Mouse (Mus musculus) spleen, adult 2 months (tissue): Measurements from ENCODE around the gene Rbm38. TPM values are rescaled to one million over a fixed set of nuclear protein-coding genes. Genes with fewer than 3 reads are reported as not detected.

Experiments
- DNase-seq, 2 experiments: peaks; one replicate each; pipeline versions ENCODE4 v3.0.0 to v3.0.0-alpha.2; 2012 to 2021; ENCODE audit warnings: low spot score in 2 of 2, low read depth in 1 of 2
- H3K27ac ChIP-seq: fragments of 200-500 bp; 2 replicates; pipeline ENCODE4 v1.5.1; 2012; ENCODE audit warnings: low read length, inconsistent platforms; ENCODE audit not compliant: insufficient read depth
- H3K27me3 ChIP-seq: fragments of 200-500 bp; 2 replicates; pipeline ENCODE4 v1.6.1; 2012; ENCODE audit warnings: mild to moderate bottlenecking, moderate library complexity, low read length, inconsistent platforms; ENCODE audit not compliant: control insufficient read depth, insufficient read depth
- H3K36me3 ChIP-seq: fragments of 200-500 bp; 2 replicates; pipeline ENCODE4 v1.6.1; 2012; ENCODE audit warnings: mild to moderate bottlenecking, low read length, inconsistent platforms; ENCODE audit not compliant: control insufficient read depth, insufficient read depth
- H3K4me1 ChIP-seq: fragments of 200-500 bp; 2 replicates; pipeline ENCODE4 v1.6.1; 2011; ENCODE audit warnings: inconsistent platforms; ENCODE audit not compliant: control insufficient read depth, insufficient read depth, insufficient read length
- H3K4me3 ChIP-seq: fragments of 200-500 bp; 2 replicates; pipeline ENCODE4 v1.5.1; 2011; ENCODE audit warnings: mild to moderate bottlenecking, inconsistent platforms; ENCODE audit not compliant: insufficient read depth, insufficient read length; ENCODE audit errors: extremely low read depth
- CTCF ChIP-seq: fragments of 200-500 bp; IDR thresholded peaks from 2 replicates; pipeline ENCODE4 v1.5.1; 2011; ENCODE audit warnings: mild to moderate bottlenecking, inconsistent platforms; ENCODE audit not compliant: insufficient read depth, insufficient read length, insufficient replicate concordance; ENCODE audit errors: extremely low read depth
- POLR2A ChIP-seq: fragments of 200-500 bp; IDR thresholded peaks from 2 replicates; pipeline ENCODE4 v1.6.1; 2011; ENCODE audit warnings: low read depth, low read length, inconsistent platforms
- WGBS: fragments of 180-500 bp; shearing (Covaris S2); methylation state at CpG from one replicate; pipeline ENCODE4 v1.1.7; 2018; 5-methylcytosine and 5-hydroxymethylcytosine counted together
- polyA plus RNA-seq: library from polyadenylated mRNA; depleted of rRNA; stranded (reverse); fragments of >200 nt; gene quantifications from 2 replicates; pipeline ENCODE4 v1.2.3, GENCODE M21; 2012

Gene Rbm38
- polyA plus RNA-seq, 1 experiment, result 724 TPM

- Histone ChIP-seq H3K36me3 (peaks cover 59% of the 10 kb centered on the region), H3K4me1 (no peaks in the 10 kb centered on the region), H3K4me3 (no peak overlapping the region), H3K27ac (no peak overlapping the region), H3K27me3 (no peaks in the 10 kb centered on the region)
- DNase-seq, result no peak
- TF ChIP-seq CTCF (no peak), POLR2A (no peak)
- WGBS, result 97% methylated on average over 8 of the region's 8 CpGs
Observed at GRCm38 (mm10) chr2:173011440-173011839, 8.9 kb upstream of the Rbm38 start.

- H3K27ac ChIP-seq, result no peak overlapping the region
- H3K4me3 ChIP-seq, result no peak overlapping the region
- 79% methylated on average over 7 of the region's 7 CpGs for WGBS
- H3K4me1 ChIP-seq, result peaks cover 16% of the 10 kb centered on the region; the same call in 1 of the 2 replicates
- TF ChIP-seq CTCF (no peak), POLR2A (no peak)
- no peaks in the 10 kb centered on the region for H3K27me3 ChIP-seq
- no peak for DNase-seq
- peaks cover 34% of the 10 kb centered on the region for H3K36me3 ChIP-seq
Observed at GRCm38 (mm10) chr2:173014741-173015287, 5.5 kb upstream of the Rbm38 start.

- Histone ChIP-seq H3K36me3 (peaks cover 13% of the 10 kb centered on the region), H3K27ac (peak overlapping the region; percentile 56)
Observed at GRCm38 (mm10) chr2:173017940-173018339, 2.4 kb upstream of the Rbm38 start.

GRCm38 (mm10) chr2:173018618-173019017 lies 1.7 kb upstream of the Rbm38 start:
- no peak for DNase-seq
- H3K4me3 ChIP-seq, result no peak overlapping the region
- TF ChIP-seq CTCF (no peak), POLR2A (no peak)
- peaks cover 12% of the 10 kb centered on the region; the same call in 1 of the 2 replicates for H3K36me3 ChIP-seq
- peaks cover 24% of the 10 kb centered on the region; the same call in 1 of the 2 replicates for H3K4me1 ChIP-seq
- peak overlapping the region; percentile 21; the same call in 1 of the 2 replicates for H3K27ac ChIP-seq
- WGBS, result 32% methylated on average over 8 of the region's 8 CpGs
- H3K27me3 ChIP-seq, result no peaks in the 10 kb centered on the region

More at GRCm38 (mm10) chr2:173017940-173018339, 2.4 kb upstream of the Rbm38 start:
- 9% methylated on average over 6 of the region's 6 CpGs for WGBS
- no peak for TF ChIP-seq CTCF
- no peak for TF ChIP-seq POLR2A
- Histone ChIP-seq H3K4me3 (no peak overlapping the region), H3K27me3 (no peaks in the 10 kb centered on the region), H3K4me1 (peaks cover 24% of the 10 kb centered on the region; the same call in 1 of the 2 replicates)
- no peak for DNase-seq

GRCm38 (mm10) chr2:173019322-173019721 lies 976 bp upstream of the Rbm38 start:
- Histone ChIP-seq H3K27me3 (no peaks in the 10 kb centered on the region), H3K27ac (peak overlapping the region; percentile 54; the same call in 1 of the 2 replicates), H3K36me3 (peaks cover 12% of the 10 kb centered on the region), H3K4me1 (peaks cover 28% of the 10 kb centered on the region; the same call in 1 of the 2 replicates), H3K4me3 (peak overlapping the region; percentile 60; the same call in 1 of the 2 replicates)
- no peak for DNase-seq
- 8% methylated on average over 9 of the region's 9 CpGs for WGBS
- TF ChIP-seq CTCF, result no peak
- TF ChIP-seq POLR2A, result no peak

- peak overlapping the region; percentile 54; the same call in 1 of the 2 replicates for H3K27ac ChIP-seq
- TF ChIP-seq POLR2A (no peak), CTCF (no peak)
- H3K27me3 ChIP-seq, result no peaks in the 10 kb centered on the region
- under 1% methylated on average over 29 of the region's 29 CpGs for WGBS
- H3K4me1 ChIP-seq, result peaks cover 31% of the 10 kb centered on the region; the same call in 1 of the 2 replicates
- H3K36me3 ChIP-seq, result peaks cover 16% of the 10 kb centered on the region
- H3K4me3 ChIP-seq, result peak overlapping the region; percentile 60
- DNase-seq, result peak; percentile 76 to 93
Observed at GRCm38 (mm10) chr2:173019790-173020189, 508 bp upstream of the Rbm38 start.

- peaks cover 50% of the 10 kb centered on the region for H3K4me1 ChIP-seq
Observed at GRCm38 (mm10) chr2:173021633-173022055, 1.3 kb downstream of the Rbm38 start.

More at GRCm38 (mm10) chr2:173021633-173022055, 1.3 kb downstream of the Rbm38 start:
- no peaks in the 10 kb centered on the region for H3K27me3 ChIP-seq
- H3K36me3 ChIP-seq, result peaks cover 26% of the 10 kb centered on the region
- peak overlapping the region; percentile 93 for H3K27ac ChIP-seq
- peak overlapping the region; percentile 85 for H3K4me3 ChIP-seq
- TF ChIP-seq POLR2A, result peak; percentile 98
- no peak for TF ChIP-seq CTCF
- WGBS, result under 1% methylated on average over 54 of the region's 54 CpGs
- peak; percentile 80 to 93 for DNase-seq
